Mouse (Mus musculus): ENCODE data around the gene Lpp. TPM values are rescaled to one million over a fixed set of nuclear protein-coding genes. Genes with fewer than 3 reads are reported as not detected.

Lpp gene
- polyA plus RNA-seq, 1 experiment from 2014 or later, result 79.2 TPM

DNA sequence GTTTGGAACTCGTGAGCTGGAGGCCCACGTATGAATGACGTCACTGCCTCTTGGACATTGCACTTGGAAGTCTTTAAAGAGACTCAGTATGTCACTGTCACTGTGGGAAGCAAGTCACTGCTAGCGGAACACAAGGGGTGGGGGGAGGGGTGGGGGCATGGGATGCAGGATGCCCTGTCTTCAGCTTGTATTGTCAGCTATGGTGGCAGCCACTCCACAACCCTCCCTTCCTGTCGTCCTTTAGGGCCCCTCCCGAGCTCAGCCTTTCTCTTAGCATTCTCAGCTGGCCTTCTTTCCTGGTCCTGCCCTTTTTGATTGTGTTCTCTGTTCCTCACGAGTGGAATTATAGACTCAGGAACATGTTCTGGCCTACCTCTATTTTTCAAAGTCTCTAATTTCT lies 40.3 kb downstream of the Lpp start:
- H3K27ac ChIP-seq (ENCODE audit: low read depth), result no peak overlapping the region
- H3K36me3 ChIP-seq (ENCODE audit: control insufficient read depth, insufficient read depth, low read length), result no peaks in the 10 kb centered on the region
- H3K27me3 ChIP-seq (replicated peaks; ENCODE audit: control insufficient read depth, insufficient read depth, low read length), result no peaks in the 10 kb centered on the region
- no peak for ATAC-seq (replicated peaks; ENCODE audit: low FRiP score, low TSS enrichment, low read depth)
- no peaks in the 10 kb centered on the region for H3K9me3 ChIP-seq (ENCODE audit: control insufficient read depth, low read length)
- peaks cover 32% of the 10 kb centered on the region for H3K4me1 ChIP-seq (replicated peaks; ENCODE audit: control insufficient read depth, insufficient read depth, low read length)
- H3K4me2 ChIP-seq (ENCODE audit: low read length), result no peak overlapping the region
- H3K4me3 ChIP-seq (ENCODE audit: low read depth, low read length), result no peak overlapping the region
- no peak overlapping the region for H3K9ac ChIP-seq (ENCODE audit: low read length)
- no peak for DNase-seq (ENCODE audit: low spot score)
- 37% methylated on average over 7 of the region's 7 CpGs for WGBS

DNA sequence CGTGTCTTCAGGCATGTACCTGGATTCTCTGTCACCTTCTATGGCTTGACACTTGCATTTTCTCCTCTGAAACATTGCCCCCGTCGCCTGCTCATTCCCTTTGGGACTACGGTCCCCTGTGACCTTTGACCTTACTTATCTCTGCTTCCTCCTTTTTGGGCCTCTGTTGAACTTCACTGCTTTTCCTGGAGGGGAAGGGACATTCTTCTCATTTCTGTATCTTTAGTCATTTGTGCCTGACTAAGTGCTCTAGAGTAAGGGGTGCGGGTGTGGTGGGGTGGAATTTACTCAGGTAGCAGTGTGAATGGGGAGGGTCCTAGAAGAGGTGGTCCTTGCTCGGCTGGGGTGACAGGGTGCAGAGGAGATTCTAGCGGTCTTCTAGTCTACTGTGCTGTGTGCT lies 40.7 kb downstream of the Lpp start:
- Histone ChIP-seq H3K4me1 (replicated peaks; ENCODE audit: control insufficient read depth, insufficient read depth, low read length) (peaks cover 35% of the 10 kb centered on the region), H3K36me3 (ENCODE audit: control insufficient read depth, insufficient read depth, low read length) (no peaks in the 10 kb centered on the region), H3K4me3 (ENCODE audit: low read depth, low read length) (no peak overlapping the region), H3K9ac (ENCODE audit: low read length) (no peak overlapping the region), H3K4me2 (ENCODE audit: low read length) (no peak overlapping the region), H3K9me3 (ENCODE audit: control insufficient read depth, low read length) (no peaks in the 10 kb centered on the region), H3K27ac (ENCODE audit: low read depth) (no peak overlapping the region), H3K27me3 (replicated peaks; ENCODE audit: control insufficient read depth, insufficient read depth, low read length) (no peaks in the 10 kb centered on the region)
- WGBS, result 39% methylated on average over 7 of the region's 7 CpGs
- DNase-seq (ENCODE audit: low spot score), result no peak
- no peak for ATAC-seq (replicated peaks; ENCODE audit: low FRiP score, low TSS enrichment, low read depth)

DNA sequence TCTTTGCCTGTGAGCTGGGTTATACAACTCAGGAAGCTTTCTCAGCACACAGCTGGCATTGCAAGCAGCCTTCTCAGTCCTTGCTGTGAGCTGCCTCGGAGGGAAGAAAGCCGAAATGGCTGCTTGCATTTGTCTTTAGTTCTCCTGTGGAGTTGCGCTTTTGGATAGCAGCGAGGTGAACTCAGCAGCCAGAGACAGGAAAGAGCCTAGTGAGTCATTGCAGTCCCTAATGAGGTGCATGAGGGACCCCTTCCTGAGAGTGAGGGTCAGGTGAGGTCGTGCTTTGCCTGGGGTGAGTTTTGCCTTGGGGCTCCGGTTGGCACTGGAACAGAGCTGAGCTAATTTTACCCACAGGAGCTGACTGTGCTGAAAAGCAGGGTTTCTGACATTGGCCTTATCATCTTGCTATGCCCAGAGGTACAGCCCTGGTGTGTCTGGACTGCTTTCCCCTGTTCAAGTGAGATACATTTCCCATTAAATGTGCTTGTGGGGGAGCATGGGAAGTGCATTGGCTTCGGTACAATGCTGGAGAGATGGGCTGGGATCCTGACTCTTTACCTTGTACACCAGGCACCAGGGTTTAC lies 41.3 kb downstream of the Lpp start:
- H3K4me2 ChIP-seq (ENCODE audit: low read length), result no peak overlapping the region
- no peak overlapping the region for H3K4me3 ChIP-seq (ENCODE audit: low read depth, low read length)
- no peaks in the 10 kb centered on the region for H3K36me3 ChIP-seq (ENCODE audit: control insufficient read depth, insufficient read depth, low read length)
- H3K27me3 ChIP-seq (replicated peaks; ENCODE audit: control insufficient read depth, insufficient read depth, low read length), result no peaks in the 10 kb centered on the region
- WGBS, result 56% methylated on average over 7 of the region's 7 CpGs
- no peaks in the 10 kb centered on the region for H3K9me3 ChIP-seq (ENCODE audit: control insufficient read depth, low read length)
- no peak for DNase-seq (ENCODE audit: low spot score)
- peaks cover 35% of the 10 kb centered on the region for H3K4me1 ChIP-seq (replicated peaks; ENCODE audit: control insufficient read depth, insufficient read depth, low read length)
- H3K9ac ChIP-seq (ENCODE audit: low read length), result no peak overlapping the region
- ATAC-seq (replicated peaks; ENCODE audit: low FRiP score, low TSS enrichment, low read depth), result no peak; the same call in 1 of the 2 replicates
- H3K27ac ChIP-seq (ENCODE audit: low read depth), result peak overlapping the region; percentile 6; the same call in 1 of the 2 replicates

DNA sequence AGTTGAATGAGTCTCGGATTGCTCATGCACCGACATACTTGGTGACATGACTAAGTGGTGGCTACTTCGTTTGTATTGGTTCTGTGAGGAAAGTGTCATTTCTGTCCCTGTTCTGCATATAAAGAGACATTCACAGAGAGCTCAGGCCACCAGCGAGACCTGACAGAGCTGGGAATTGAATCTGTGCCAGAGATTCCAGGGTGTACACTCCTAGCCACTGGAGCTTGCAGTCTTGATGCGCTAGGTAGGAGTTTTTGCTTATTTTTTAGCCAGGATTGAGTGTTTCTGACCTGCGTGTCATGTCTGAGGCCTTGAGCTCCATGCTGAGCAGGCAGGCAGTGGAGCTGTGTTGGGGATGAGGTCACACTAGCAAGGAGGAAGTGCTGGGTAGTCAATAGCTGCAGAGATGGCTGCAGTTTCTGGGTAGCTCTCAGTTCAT lies 41.8 kb downstream of the Lpp start:
- Histone ChIP-seq H3K4me3 (ENCODE audit: low read depth, low read length) (no peak overlapping the region), H3K27ac (ENCODE audit: low read depth) (peak overlapping the region; percentile 6; the same call in 1 of the 2 replicates), H3K9me3 (ENCODE audit: control insufficient read depth, low read length) (no peaks in the 10 kb centered on the region), H3K4me1 (replicated peaks; ENCODE audit: control insufficient read depth, insufficient read depth, low read length) (peaks cover 35% of the 10 kb centered on the region), H3K36me3 (ENCODE audit: control insufficient read depth, insufficient read depth, low read length) (no peaks in the 10 kb centered on the region), H3K9ac (ENCODE audit: low read length) (no peak overlapping the region), H3K27me3 (replicated peaks; ENCODE audit: control insufficient read depth, insufficient read depth, low read length) (no peaks in the 10 kb centered on the region), H3K4me2 (ENCODE audit: low read length) (no peak overlapping the region)
- WGBS, result 59% methylated on average over 6 of the region's 6 CpGs
- DNase-seq (ENCODE audit: low spot score), result no peak
- ATAC-seq (replicated peaks; ENCODE audit: low FRiP score, low TSS enrichment, low read depth), result peak; percentile 25

DNA sequence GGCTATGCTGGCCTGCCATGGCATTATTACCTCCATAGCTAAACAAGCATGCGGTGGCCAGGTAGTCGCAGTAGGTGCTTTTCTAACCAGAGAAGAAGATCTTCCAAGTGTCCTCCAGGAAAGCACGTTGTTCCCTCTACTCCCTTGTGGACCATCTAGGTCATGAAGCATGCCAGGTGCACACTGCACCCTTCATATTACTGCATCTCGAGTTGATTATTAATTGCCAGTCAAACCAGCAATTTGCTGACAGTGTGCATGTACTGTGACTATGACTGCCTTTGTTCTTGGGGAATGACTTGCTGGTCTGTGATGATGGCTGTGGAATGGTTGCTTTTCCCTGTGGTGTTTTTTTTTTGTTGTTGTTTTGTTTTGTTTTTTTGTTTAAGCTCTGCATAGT lies 45.1 kb downstream of the Lpp start:
- Histone ChIP-seq H3K4me2 (ENCODE audit: low read length) (no peak overlapping the region), H3K9me3 (ENCODE audit: control insufficient read depth, low read length) (no peaks in the 10 kb centered on the region), H3K36me3 (ENCODE audit: control insufficient read depth, insufficient read depth, low read length) (no peaks in the 10 kb centered on the region), H3K4me3 (ENCODE audit: low read depth, low read length) (no peak overlapping the region), H3K27ac (ENCODE audit: low read depth) (no peak overlapping the region), H3K27me3 (replicated peaks; ENCODE audit: control insufficient read depth, insufficient read depth, low read length) (no peaks in the 10 kb centered on the region), H3K4me1 (replicated peaks; ENCODE audit: control insufficient read depth, insufficient read depth, low read length) (peaks cover 56% of the 10 kb centered on the region), H3K9ac (ENCODE audit: low read length) (no peak overlapping the region)
- ATAC-seq (replicated peaks; ENCODE audit: low FRiP score, low TSS enrichment, low read depth), result no peak
- DNase-seq (ENCODE audit: low spot score), result no peak
- WGBS, result 76% methylated on average over 4 of the region's 4 CpGs

DNA sequence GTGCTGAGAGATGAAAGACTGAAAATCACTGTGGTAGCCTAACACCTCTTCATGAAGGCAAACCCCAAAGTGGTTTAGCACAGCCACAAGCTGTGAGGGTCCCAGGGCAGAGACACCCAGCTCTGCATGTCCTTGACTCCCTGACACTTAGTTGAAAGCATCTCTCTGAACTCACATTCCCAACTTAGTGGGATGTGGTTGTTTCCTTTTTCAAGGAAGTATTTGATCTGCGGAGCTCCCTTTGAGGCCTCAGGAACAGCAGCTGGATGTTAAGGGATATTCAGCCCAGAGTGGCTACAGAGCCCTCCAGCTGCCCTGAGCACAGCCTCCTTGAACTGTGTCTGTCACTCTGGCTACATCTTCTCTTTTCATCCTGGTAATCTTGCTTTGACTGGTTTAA lies 48.0 kb downstream of the Lpp start:
- H3K27ac ChIP-seq (ENCODE audit: low read depth), result no peak overlapping the region
- H3K4me2 ChIP-seq (ENCODE audit: low read length), result no peak overlapping the region
- ATAC-seq (replicated peaks; ENCODE audit: low FRiP score, low TSS enrichment, low read depth) (no peak), DNase-seq (ENCODE audit: low spot score) (no peak)
- 29% methylated on average over 1 of the region's 1 CpGs for WGBS
- H3K36me3 ChIP-seq (ENCODE audit: control insufficient read depth, insufficient read depth, low read length), result 0 out of 2 replicates have a peak, but pooled peaks cover 4% of the 10 kb centered on the region
- H3K4me3 ChIP-seq (ENCODE audit: low read depth, low read length), result no peak overlapping the region
- no peak overlapping the region for H3K9ac ChIP-seq (ENCODE audit: low read length)
- no peaks in the 10 kb centered on the region for H3K27me3 ChIP-seq (replicated peaks; ENCODE audit: control insufficient read depth, insufficient read depth, low read length)
- peaks cover 38% of the 10 kb centered on the region for H3K4me1 ChIP-seq (replicated peaks; ENCODE audit: control insufficient read depth, insufficient read depth, low read length)
- no peaks in the 10 kb centered on the region for H3K9me3 ChIP-seq (ENCODE audit: control insufficient read depth, low read length)

DNA sequence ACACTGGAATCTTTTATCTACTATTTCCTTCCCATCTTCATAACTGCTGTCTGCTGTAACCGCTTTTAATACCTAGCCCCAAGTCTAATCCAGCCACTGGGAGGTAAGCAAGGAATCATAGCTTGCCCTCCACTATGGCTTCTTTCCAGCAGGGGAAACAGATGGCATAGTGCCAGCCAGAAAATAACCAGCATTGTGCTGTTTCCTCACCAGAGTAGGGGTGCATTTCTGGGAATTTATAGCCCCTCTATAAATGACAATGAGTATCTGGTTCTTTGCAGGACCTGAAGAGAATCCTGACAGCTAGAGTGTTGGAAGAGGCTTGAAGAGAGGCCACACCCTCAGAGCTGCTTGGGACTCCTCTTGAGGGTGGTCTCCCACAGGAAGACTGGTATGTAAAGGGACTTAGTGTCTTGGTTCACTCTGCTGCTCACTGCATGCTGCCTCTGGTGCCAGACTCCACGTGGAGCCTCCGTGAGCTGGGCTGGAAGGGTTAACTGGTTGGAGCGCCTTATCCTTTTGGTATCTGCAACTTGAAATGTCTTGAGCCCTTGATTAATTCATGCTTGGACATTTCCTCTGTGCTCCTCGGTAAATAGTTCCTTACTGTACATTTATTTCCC lies 49.3 kb downstream of the Lpp start:
- Histone ChIP-seq H3K4me2 (ENCODE audit: low read length) (no peak overlapping the region), H3K9ac (ENCODE audit: low read length) (no peak overlapping the region), H3K27me3 (replicated peaks; ENCODE audit: control insufficient read depth, insufficient read depth, low read length) (no peaks in the 10 kb centered on the region), H3K9me3 (ENCODE audit: control insufficient read depth, low read length) (no peaks in the 10 kb centered on the region), H3K4me1 (replicated peaks; ENCODE audit: control insufficient read depth, insufficient read depth, low read length) (peaks cover 40% of the 10 kb centered on the region), H3K4me3 (ENCODE audit: low read depth, low read length) (no peak overlapping the region), H3K36me3 (ENCODE audit: control insufficient read depth, insufficient read depth, low read length) (0 out of 2 replicates have a peak, but pooled peaks cover 4% of the 10 kb centered on the region), H3K27ac (ENCODE audit: low read depth) (peak overlapping the region; percentile 12; the same call in 1 of the 2 replicates)
- DNase-seq (ENCODE audit: low spot score), result no peak
- no peak for ATAC-seq (replicated peaks; ENCODE audit: low FRiP score, low TSS enrichment, low read depth)
- 40% methylated on average over 5 of the region's 5 CpGs for WGBS

DNA sequence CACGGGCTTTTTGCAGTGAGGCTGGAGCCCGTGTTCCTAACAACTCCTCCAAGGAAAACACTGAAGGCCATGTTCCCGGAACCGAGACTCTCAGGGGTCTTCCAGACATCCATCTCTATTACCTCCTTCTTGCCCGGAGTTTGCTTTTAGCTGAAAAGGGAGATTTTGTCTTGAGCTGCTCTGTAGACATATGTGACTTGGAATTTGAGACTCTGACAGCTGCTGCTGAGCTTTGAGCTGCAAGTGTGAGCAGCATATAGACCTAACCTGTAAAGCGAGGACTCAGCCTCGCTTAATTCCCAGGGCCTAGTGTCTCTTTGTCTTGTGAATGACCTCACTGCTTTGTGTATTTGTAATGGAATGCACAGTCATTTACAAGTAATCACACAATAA lies 49.8 kb downstream of the Lpp start:
- Histone ChIP-seq H3K27me3 (replicated peaks; ENCODE audit: control insufficient read depth, insufficient read depth, low read length) (no peaks in the 10 kb centered on the region), H3K4me3 (ENCODE audit: low read depth, low read length) (no peak overlapping the region), H3K36me3 (ENCODE audit: control insufficient read depth, insufficient read depth, low read length) (0 out of 2 replicates have a peak, but pooled peaks cover 4% of the 10 kb centered on the region), H3K9me3 (ENCODE audit: control insufficient read depth, low read length) (no peaks in the 10 kb centered on the region), H3K27ac (ENCODE audit: low read depth) (peak overlapping the region; percentile 12; the same call in 1 of the 2 replicates), H3K4me1 (replicated peaks; ENCODE audit: control insufficient read depth, insufficient read depth, low read length) (peaks cover 45% of the 10 kb centered on the region), H3K4me2 (ENCODE audit: low read length) (no peak overlapping the region), H3K9ac (ENCODE audit: low read length) (no peak overlapping the region)
- WGBS, result 30% methylated on average over 7 of the region's 7 CpGs
- no peak for ATAC-seq (replicated peaks; ENCODE audit: low FRiP score, low TSS enrichment, low read depth)
- no peak for DNase-seq (ENCODE audit: low spot score)

DNA sequence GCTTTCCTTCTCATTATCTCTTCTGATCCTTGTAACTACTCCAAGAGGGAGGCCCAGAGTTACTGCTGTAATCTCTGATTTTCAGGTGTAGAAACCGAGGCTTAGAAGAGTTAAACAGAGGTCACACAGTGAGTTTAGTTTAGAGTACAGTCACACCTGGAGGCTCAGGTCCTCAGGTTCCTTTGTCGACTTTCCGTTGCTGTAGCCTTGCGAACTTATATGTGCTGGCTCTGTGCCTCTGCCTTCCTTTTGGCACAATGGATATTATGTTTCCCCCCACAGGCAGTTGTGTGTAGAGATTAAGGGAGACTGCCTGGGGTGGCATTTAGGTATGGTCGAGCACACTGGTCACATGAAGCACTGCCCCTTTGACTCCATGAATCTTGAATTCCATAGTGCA lies 50.2 kb downstream of the Lpp start:
- ATAC-seq (replicated peaks; ENCODE audit: low FRiP score, low TSS enrichment, low read depth), result no peak
- H3K4me1 ChIP-seq (replicated peaks; ENCODE audit: control insufficient read depth, insufficient read depth, low read length), result peaks cover 45% of the 10 kb centered on the region

More for the DNA sequence above, 50.2 kb downstream of the Lpp start:
- Histone ChIP-seq H3K36me3 (ENCODE audit: control insufficient read depth, insufficient read depth, low read length) (0 out of 2 replicates have a peak, but pooled peaks cover 4% of the 10 kb centered on the region), H3K27me3 (replicated peaks; ENCODE audit: control insufficient read depth, insufficient read depth, low read length) (no peaks in the 10 kb centered on the region), H3K9me3 (ENCODE audit: control insufficient read depth, low read length) (no peaks in the 10 kb centered on the region), H3K4me2 (ENCODE audit: low read length) (no peak overlapping the region), H3K4me3 (ENCODE audit: low read depth, low read length) (no peak overlapping the region), H3K9ac (ENCODE audit: low read length) (no peak overlapping the region), H3K27ac (ENCODE audit: low read depth) (no peak overlapping the region)
- 55% methylated on average over 5 of the region's 5 CpGs for WGBS
- no peak for DNase-seq (ENCODE audit: low spot score)

All from intestine, embryonic 14.5 days (tissue).